Mouse (Mus musculus): ENCODE data around the gene Atxn1. TPM values are rescaled to one million over a fixed set of nuclear protein-coding genes. Genes with fewer than 3 reads are reported as not detected.

Gene Atxn1
- polyA plus RNA-seq, 1 experiment from 2014 or later, result 4.6 TPM

DNA sequence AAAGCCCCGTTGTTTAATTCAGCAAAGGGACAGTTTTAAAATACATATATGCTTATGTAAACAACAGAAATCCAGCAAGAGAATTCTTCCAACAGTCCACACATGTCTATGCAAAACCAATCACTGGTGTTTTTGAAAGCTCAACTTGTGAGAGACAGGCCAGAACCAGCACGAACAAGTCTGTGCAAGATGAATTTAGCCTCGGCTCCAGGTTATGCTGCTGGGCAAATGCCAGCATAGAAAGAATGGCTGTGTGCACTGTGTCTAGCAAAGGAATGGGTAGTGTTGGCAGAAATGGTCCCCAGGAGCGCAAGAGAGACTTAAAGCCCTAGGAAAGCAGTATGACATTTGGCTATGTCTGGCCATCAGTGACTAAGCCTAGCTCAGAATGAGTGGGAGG, 24.1 kb downstream of the Atxn1 start:
- WGBS, result 69% methylated on average over 4 of the region's 4 CpGs
- no peak for ATAC-seq (ENCODE audit: insufficient number of reproducible peaks, insufficient read depth, low FRiP score, low TSS enrichment)

DNA sequence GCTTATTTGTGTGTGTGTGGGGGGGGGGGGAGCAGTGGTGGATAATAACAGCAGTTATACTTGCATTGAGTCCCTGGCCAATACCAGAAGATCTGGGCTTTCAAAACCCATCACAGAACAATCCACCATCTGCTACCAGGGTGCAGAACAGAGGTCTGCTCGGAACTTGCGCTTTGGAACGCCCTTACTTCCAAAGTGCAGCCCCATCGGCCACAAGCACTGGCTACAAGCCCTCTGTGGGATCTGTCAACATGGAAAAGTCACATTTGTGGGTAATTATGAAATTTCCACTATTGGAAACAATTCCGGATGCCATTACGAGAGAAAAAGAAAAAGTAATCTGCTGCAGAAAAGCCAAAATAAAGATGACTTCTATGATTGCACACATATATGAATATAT, 25.2 kb downstream of the Atxn1 start:
- H3K27ac ChIP-seq, result no peak overlapping the region
- H3K4me2 ChIP-seq (replicated peaks), result no peak overlapping the region
- H3K4me1 ChIP-seq, result no peaks in the 10 kb centered on the region
- no peak overlapping the region for H3K9ac ChIP-seq
- no peaks in the 10 kb centered on the region for H3K36me3 ChIP-seq
- WGBS, result 79% methylated on average over 6 of the region's 6 CpGs
- H3K4me3 ChIP-seq, result no peak overlapping the region
- ATAC-seq (ENCODE audit: insufficient number of reproducible peaks, insufficient read depth, low FRiP score, low TSS enrichment), result no peak
- H3K27me3 ChIP-seq, result no peaks in the 10 kb centered on the region
- no peaks in the 10 kb centered on the region for H3K9me3 ChIP-seq

More for the DNA sequence above, 24.1 kb downstream of the Atxn1 start:
- H3K27ac ChIP-seq, result no peak overlapping the region
- H3K27me3 ChIP-seq, result no peaks in the 10 kb centered on the region
- H3K9ac ChIP-seq, result no peak overlapping the region
- no peaks in the 10 kb centered on the region for H3K36me3 ChIP-seq
- no peak overlapping the region for H3K4me2 ChIP-seq (replicated peaks)
- H3K9me3 ChIP-seq, result no peaks in the 10 kb centered on the region
- H3K4me1 ChIP-seq, result no peaks in the 10 kb centered on the region
- no peak overlapping the region for H3K4me3 ChIP-seq

DNA sequence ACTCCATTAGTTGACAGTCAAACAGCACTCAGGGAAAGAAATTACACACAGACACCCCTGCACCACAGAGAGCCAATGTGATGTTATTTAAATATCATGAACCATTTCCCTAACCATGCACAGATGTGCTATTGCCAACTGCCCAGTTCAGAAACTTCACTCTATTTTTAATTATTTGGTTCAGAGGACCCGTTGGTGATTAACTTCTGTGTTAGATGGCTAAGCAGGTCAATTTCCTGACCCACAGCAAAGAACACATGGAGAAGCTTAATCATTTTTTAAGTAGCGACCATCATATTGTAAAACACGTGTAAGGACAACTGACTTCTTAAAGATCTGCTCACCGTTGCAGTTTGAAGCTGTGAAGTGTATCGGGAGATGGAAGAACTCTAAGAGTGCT, 26.7 kb downstream of the Atxn1 start:
- no peaks in the 10 kb centered on the region for H3K4me1 ChIP-seq

DNA sequence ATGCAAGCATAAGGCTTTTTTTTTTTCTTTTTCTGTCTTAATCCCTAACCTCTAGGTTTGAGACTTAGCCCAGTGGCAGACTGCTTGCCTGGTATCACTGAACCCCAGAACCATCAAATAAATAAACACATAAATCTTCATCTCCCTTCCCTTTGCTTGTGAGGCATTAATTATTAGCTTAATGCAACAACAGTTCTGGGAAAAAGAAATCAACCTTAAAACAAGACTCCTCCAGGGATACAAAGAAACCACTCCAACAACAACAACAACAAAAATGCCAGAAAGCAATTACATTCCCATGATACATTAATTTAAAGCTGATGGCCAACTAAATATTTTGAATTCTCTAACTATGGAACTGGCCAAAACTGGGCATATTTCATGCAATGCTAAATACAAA, 28.0 kb downstream of the Atxn1 start:
- Histone ChIP-seq H3K27me3 (no peaks in the 10 kb centered on the region), H3K4me1 (no peaks in the 10 kb centered on the region), H3K4me3 (no peak overlapping the region), H3K4me2 (replicated peaks) (no peak overlapping the region), H3K27ac (no peak overlapping the region), H3K9ac (no peak overlapping the region), H3K36me3 (no peaks in the 10 kb centered on the region), H3K9me3 (0 out of 2 replicates have a peak, but pooled peaks cover 1% of the 10 kb centered on the region)
- ATAC-seq (ENCODE audit: insufficient number of reproducible peaks, insufficient read depth, low FRiP score, low TSS enrichment), result no peak

More for the DNA sequence above, 26.7 kb downstream of the Atxn1 start:
- no peak for ATAC-seq (ENCODE audit: insufficient number of reproducible peaks, insufficient read depth, low FRiP score, low TSS enrichment)
- H3K27ac ChIP-seq, result no peak overlapping the region
- no peaks in the 10 kb centered on the region for H3K9me3 ChIP-seq
- 69% methylated on average over 5 of the region's 5 CpGs for WGBS
- no peak overlapping the region for H3K4me2 ChIP-seq (replicated peaks)
- no peak overlapping the region for H3K4me3 ChIP-seq
- no peak overlapping the region for H3K9ac ChIP-seq
- no peaks in the 10 kb centered on the region for H3K27me3 ChIP-seq
- no peaks in the 10 kb centered on the region for H3K36me3 ChIP-seq

DNA sequence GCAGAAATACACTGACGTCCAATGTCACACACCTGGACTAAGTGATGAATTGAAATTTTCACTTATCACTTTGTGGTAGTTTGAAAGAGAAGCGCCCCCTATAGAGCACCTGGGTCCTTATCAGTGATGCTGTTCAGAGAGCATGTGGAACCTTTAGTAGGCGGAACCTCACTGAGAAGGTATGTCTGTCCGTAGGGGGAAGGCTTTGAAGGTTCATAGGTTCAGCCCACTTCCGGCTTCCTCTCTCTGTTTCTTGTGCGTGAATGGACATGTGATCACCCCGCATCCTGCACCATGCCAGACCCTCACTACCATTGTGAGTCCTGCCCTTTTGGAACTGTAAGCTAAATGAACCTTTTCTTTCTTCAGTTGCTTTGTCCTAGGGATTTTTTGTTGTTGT, 29.0 kb downstream of the Atxn1 start:
- H3K27ac ChIP-seq, result no peak overlapping the region
- 73% methylated on average over 7 of the region's 7 CpGs for WGBS
- H3K4me1 ChIP-seq, result no peaks in the 10 kb centered on the region
- no peaks in the 10 kb centered on the region for H3K27me3 ChIP-seq
- H3K4me3 ChIP-seq, result no peak overlapping the region
- H3K4me2 ChIP-seq (replicated peaks), result no peak overlapping the region
- H3K9ac ChIP-seq, result no peak overlapping the region
- no peak for ATAC-seq (ENCODE audit: insufficient number of reproducible peaks, insufficient read depth, low FRiP score, low TSS enrichment)
- H3K36me3 ChIP-seq, result no peaks in the 10 kb centered on the region
- 0 out of 2 replicates have a peak, but pooled peaks cover 3% of the 10 kb centered on the region for H3K9me3 ChIP-seq

DNA sequence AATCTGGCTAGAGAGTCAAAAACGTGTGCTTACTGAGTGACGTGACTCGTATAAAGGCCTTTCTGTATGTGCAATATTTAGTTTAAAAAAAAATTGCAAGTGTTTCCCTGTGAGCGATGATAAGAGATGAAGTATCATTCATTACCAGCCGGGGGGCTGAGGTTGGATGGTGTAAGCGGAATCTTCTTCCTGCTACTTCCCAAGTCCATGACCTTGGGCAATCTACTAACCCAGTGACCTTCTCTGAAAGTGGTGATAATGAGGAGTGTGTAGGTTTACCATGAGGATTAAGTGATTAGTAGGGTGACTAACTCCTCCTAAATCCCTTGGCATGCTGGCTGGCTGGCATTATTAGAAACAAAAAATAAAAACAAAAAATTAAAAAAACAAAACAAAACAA, 30.0 kb downstream of the Atxn1 start:
- Histone ChIP-seq H3K27ac (no peak overlapping the region), H3K4me3 (no peak overlapping the region), H3K27me3 (no peaks in the 10 kb centered on the region), H3K4me2 (replicated peaks) (no peak overlapping the region), H3K9me3 (0 out of 2 replicates have a peak, but pooled peaks cover 3% of the 10 kb centered on the region), H3K4me1 (no peaks in the 10 kb centered on the region), H3K36me3 (no peaks in the 10 kb centered on the region), H3K9ac (no peak overlapping the region)
- no peak for ATAC-seq (ENCODE audit: insufficient number of reproducible peaks, insufficient read depth, low FRiP score, low TSS enrichment)
- 70% methylated on average over 6 of the region's 6 CpGs for WGBS

DNA sequence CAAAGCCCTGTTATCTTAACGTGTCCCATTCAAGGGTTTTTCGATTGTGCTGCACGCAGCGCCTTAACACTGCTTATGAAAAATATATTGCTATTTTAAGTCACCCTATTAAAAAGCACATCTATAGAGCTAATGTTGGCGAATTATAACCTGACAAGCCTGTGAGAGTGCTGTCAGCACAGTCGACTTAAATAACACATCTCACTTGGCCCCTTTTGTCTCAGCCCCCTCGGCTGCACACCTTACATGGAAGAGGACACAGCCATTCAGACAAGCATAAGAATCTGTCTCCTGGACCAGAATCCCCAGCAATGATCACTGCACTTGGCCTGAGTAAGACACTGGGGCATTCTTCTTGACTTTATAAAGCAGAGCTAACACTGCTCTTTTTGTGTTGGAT, 30.7 kb downstream of the Atxn1 start:
- Histone ChIP-seq H3K36me3 (no peaks in the 10 kb centered on the region), H3K27me3 (no peaks in the 10 kb centered on the region), H3K9ac (no peak overlapping the region), H3K4me2 (replicated peaks) (no peak overlapping the region), H3K9me3 (0 out of 2 replicates have a peak, but pooled peaks cover 3% of the 10 kb centered on the region), H3K4me1 (no peaks in the 10 kb centered on the region), H3K27ac (no peak overlapping the region), H3K4me3 (no peak overlapping the region)
- ATAC-seq (ENCODE audit: insufficient number of reproducible peaks, insufficient read depth, low FRiP score, low TSS enrichment), result no peak
- WGBS, result 75% methylated on average over 7 of the region's 7 CpGs

DNA sequence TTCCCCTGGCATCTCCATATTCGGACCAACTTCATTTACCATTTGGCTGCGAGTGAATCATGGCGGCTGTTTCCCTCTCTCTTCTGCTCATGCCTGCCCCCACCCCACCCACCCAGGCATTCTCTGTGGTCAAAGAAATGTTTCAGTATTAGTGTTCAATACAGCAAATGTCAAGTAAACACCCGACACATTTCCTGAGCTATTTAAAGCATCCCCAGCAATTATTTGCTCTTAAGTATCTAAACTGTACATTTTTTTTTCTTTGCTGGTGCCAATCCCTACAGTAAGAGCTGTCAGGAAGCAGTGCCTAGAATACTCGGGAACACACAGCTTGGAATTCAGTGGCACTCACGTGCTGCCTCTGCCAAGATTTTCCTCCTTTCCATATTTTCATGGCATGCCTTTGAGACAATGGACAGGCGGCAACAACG, 32.3 kb downstream of the Atxn1 start:
- WGBS, result 73% methylated on average over 8 of the region's 8 CpGs
- H3K4me2 ChIP-seq (replicated peaks), result no peak overlapping the region
- 0 out of 2 replicates have a peak, but pooled peaks cover 3% of the 10 kb centered on the region for H3K9me3 ChIP-seq

DNA sequence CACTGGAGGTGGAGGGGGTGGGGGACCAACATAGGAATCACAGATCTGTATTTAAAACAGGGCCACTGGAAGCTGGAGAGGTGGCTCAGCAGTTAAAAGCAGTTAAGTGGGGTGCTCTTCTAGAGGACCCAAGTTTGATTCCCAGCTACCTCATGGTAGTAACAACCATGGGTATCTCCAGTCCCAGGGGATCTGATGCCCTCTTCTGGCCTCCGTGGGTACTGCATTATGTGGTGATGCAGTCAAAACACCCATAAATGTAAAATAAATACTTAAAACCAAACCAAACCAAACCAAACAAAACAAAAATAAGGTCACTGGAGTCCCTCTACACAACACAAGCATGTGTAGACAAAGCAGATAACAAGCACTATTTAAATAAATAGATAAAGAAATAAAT, 32.9 kb downstream of the Atxn1 start:
- no peak overlapping the region for H3K4me2 ChIP-seq (replicated peaks)
- no peak overlapping the region for H3K9ac ChIP-seq
- H3K27me3 ChIP-seq, result no peaks in the 10 kb centered on the region
- ATAC-seq (ENCODE audit: insufficient number of reproducible peaks, insufficient read depth, low FRiP score, low TSS enrichment), result no peak
- H3K9me3 ChIP-seq, result 0 out of 2 replicates have a peak, but pooled peaks cover 3% of the 10 kb centered on the region
- WGBS, result 40% methylated on average over 1 of the region's 1 CpGs
- H3K4me3 ChIP-seq, result no peak overlapping the region
- H3K27ac ChIP-seq, result no peak overlapping the region
- H3K4me1 ChIP-seq, result no peaks in the 10 kb centered on the region
- H3K36me3 ChIP-seq, result no peaks in the 10 kb centered on the region

More for the DNA sequence above, 32.3 kb downstream of the Atxn1 start:
- no peak overlapping the region for H3K9ac ChIP-seq
- H3K27ac ChIP-seq, result no peak overlapping the region
- no peak for ATAC-seq (ENCODE audit: insufficient number of reproducible peaks, insufficient read depth, low FRiP score, low TSS enrichment)
- H3K27me3 ChIP-seq, result no peaks in the 10 kb centered on the region
- no peak overlapping the region for H3K4me3 ChIP-seq
- H3K4me1 ChIP-seq, result no peaks in the 10 kb centered on the region
- no peaks in the 10 kb centered on the region for H3K36me3 ChIP-seq

DNA sequence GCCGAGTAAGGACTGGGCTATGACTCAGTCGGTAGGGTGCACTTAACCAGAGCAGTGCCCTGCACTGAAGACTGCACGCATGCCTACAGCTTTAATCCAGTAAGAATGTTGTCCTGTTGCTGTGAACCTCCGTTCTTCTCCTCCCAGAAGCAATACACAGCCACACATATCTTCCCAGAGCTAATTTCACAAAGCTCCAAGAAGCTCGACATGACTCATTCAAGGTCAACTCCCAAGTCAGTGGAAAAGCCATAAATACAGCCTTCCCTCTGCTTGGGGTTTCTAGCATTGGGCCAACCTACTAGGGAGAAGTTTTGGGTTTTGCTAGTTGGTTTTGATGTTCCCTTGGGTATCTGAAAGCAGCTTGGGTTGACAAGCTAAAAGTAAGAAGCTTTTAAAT, 33.6 kb downstream of the Atxn1 start:
- Histone ChIP-seq H3K9me3 (0 out of 2 replicates have a peak, but pooled peaks cover 3% of the 10 kb centered on the region), H3K9ac (no peak overlapping the region), H3K4me1 (no peaks in the 10 kb centered on the region), H3K4me2 (replicated peaks) (no peak overlapping the region), H3K4me3 (no peak overlapping the region), H3K27ac (no peak overlapping the region), H3K36me3 (no peaks in the 10 kb centered on the region), H3K27me3 (no peaks in the 10 kb centered on the region)
- ATAC-seq (ENCODE audit: insufficient number of reproducible peaks, insufficient read depth, low FRiP score, low TSS enrichment), result no peak
- 90% methylated on average over 5 of the region's 5 CpGs for WGBS

DNA sequence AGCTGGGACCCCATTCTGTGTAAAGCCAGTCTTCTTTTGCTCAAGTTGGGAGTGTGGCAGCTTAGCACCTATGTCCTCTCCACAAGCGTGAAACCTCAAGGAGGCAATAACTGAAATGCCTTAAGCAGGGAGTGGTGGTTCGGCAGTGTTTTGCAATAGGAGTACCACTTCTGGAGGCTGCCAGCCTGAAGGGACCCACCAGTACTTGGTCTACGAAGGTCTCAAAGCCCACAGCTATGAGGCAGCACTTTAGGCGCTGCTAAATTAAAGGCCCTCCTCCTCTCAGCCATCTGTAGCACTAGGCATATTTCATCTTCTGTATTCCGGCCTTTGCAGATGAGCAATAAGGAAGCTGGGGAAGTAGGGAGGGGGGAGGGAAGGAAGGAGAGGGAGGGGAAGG, 35.1 kb downstream of the Atxn1 start:
- Histone ChIP-seq H3K27ac (no peak overlapping the region), H3K9me3 (0 out of 2 replicates have a peak, but pooled peaks cover 3% of the 10 kb centered on the region), H3K9ac (no peak overlapping the region), H3K4me3 (no peak overlapping the region), H3K36me3 (no peaks in the 10 kb centered on the region), H3K27me3 (no peaks in the 10 kb centered on the region), H3K4me1 (no peaks in the 10 kb centered on the region), H3K4me2 (replicated peaks) (no peak overlapping the region)
- ATAC-seq (ENCODE audit: insufficient number of reproducible peaks, insufficient read depth, low FRiP score, low TSS enrichment), result no peak
- WGBS, result 85% methylated on average over 5 of the region's 5 CpGs

DNA sequence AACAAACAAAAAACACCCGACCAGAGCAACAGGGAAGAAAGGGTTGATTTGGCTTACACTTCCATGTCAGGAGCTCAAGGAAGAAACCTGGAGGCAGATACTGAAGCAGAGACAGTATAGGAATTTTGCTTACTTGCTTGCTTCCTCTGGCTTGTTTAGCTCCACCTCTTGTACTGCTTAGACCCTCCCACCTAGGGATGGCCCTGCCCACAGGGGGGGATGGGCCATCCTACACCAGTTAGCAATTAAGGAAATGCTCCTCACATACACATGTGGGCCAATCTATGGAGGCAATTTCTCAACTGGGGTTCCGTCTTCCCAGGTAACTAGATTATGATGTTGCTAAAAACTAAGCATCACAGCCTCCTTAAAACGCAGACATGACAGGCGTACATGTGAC, 39.5 kb downstream of the Atxn1 start:
- H3K4me1 ChIP-seq, result peaks cover 9% of the 10 kb centered on the region
- H3K27ac ChIP-seq, result no peak overlapping the region
- H3K27me3 ChIP-seq, result no peaks in the 10 kb centered on the region
- H3K36me3 ChIP-seq, result no peaks in the 10 kb centered on the region
- WGBS, result 78% methylated on average over 4 of the region's 4 CpGs
- H3K4me3 ChIP-seq, result no peak overlapping the region
- H3K9ac ChIP-seq, result no peak overlapping the region
- no peak for ATAC-seq (ENCODE audit: insufficient number of reproducible peaks, insufficient read depth, low FRiP score, low TSS enrichment)
- no peak overlapping the region for H3K4me2 ChIP-seq (replicated peaks)
- no peaks in the 10 kb centered on the region for H3K9me3 ChIP-seq

DNA sequence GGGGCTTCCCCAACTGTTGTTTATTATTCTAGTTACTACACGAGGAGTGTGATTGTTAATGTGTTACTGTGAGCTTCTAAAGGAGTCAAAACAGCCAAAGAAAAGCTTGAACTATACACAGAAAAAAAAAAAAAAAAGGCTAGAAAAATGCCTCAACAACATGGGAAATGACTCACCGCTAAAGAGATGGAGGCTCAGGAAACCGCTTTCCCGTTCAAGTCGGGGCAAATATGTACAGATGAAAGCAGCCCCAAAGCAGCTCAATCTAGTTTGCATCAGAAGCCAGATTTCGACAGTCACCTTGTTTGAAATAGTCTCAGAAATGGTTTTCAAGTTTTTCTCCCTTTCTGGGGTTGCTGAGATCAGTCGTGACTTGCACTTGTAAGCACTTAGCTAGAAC, 40.3 kb downstream of the Atxn1 start:
- Histone ChIP-seq H3K9ac (no peak overlapping the region), H3K4me3 (no peak overlapping the region), H3K27me3 (no peaks in the 10 kb centered on the region), H3K4me1 (peaks cover 9% of the 10 kb centered on the region), H3K27ac (no peak overlapping the region), H3K4me2 (replicated peaks) (no peak overlapping the region), H3K36me3 (no peaks in the 10 kb centered on the region), H3K9me3 (no peaks in the 10 kb centered on the region)
- no peak for ATAC-seq (ENCODE audit: insufficient number of reproducible peaks, insufficient read depth, low FRiP score, low TSS enrichment)
- 77% methylated on average over 7 of the region's 7 CpGs for WGBS

All from embryonic facial prominence, embryonic 12.5 days (tissue).